9 mouse cellular contexts compared by ENCODE assay signal in the genomic region with DNA sequence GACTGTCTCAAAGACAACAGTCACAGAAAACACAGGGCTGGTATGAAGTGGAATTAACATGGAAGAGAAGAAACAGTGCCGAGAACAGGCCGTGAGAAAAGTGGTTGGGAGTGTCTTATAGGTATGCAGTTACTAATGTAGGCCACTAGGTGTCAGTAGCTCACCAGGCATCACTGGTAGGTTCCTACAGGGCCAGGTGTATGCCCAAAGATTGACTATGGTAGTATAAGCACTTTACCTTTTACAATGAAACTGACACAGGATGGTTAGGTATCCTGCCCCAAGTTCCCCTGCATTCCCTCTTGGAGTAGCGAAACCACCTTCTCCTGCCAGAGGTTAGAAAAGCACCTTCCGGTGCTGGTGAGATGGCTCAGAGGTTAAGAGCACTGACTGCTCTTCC. TPM values are rescaled to one million over a fixed set of nuclear protein-coding genes. Genes with fewer than 3 reads are reported as not detected.
DNase-seq lines count a peak whose midpoint lies in the region; ATAC-seq and TF ChIP-seq lines count a peak whose summit lies in the region.
"Had no signal": no experiment of that assay in that cellular context is flagged by ENCODE, and none has a peak within 500 bp of the region (broad histone marks: within the 10 kb centered on the region; RNA-seq: fewer than 3 reads in every experiment).

No protein-coding gene starts in this region.

- peaks cover 25% of the 10 kb centered on the region for H3K79me2 ChIP-seq in MEL (ENCODE audit: control insufficient read depth, insufficient read depth, low read length, poor library complexity)

- peak; percentile 70 for ATAC-seq in granulocyte monocyte progenitor cell, adult 5-6 weeks (replicated peaks; ENCODE audit: poor library complexity, severe bottlenecking)
- ATAC-seq in limb, embryonic 13.5 days (ENCODE audit: low FRiP score, low read depth): no peak

- TF ChIP-seq CTCF in left cerebral cortex, adult 2 months (IDR thresholded peaks at IDR 0.05): peak; percentile 82
- peak; percentile 62 to 98 (median 83) for TF ChIP-seq CTCF in MEL (IDR thresholded peaks at IDR 0.05 in 2 of 3, conservative IDR thresholded peaks at IDR 0.05 in 1 of 3; ENCODE audit: control insufficient read depth in 1 of 3, insufficient read depth in 1 of 3, low read depth in 2 of 3, low read length in 3 of 3, poor library complexity in 1 of 3, severe bottlenecking in 1 of 3)

- TF ChIP-seq RAD21 in MEL (IDR thresholded peaks at IDR 0.05; ENCODE audit: low read depth, low read length): peak; percentile 55

- peak in 1 of 2 experiments; percentile 20 for DNase-seq in left cerebral cortex, adult 2 months (ENCODE audit: extremely low spot score in 1 of 2, low spot score in 2 of 2)
- DNase-seq in left cerebral cortex, adult 8-10 months (ENCODE audit: low spot score in 2 of 2): no peak
- DNase-seq in MEL (ENCODE audit: low read depth, low spot score): peak; percentile 79
- peak; percentile 64 for DNase-seq in c-Kit-negative CD71-positive TER-119-positive erythroid progenitor cells, embryonic 14.5 days (ENCODE audit: low read depth, low spot score)
- peak; percentile 19 for DNase-seq in retina, postnatal 7 days (ENCODE audit: low read depth, low spot score)
- no peak for DNase-seq in ovary, postnatal 36 days (ENCODE audit: low spot score)

- H3K36me3 ChIP-seq in MEL (ENCODE audit: control insufficient read depth in 1 of 2, insufficient read depth in 2 of 2, low read length in 2 of 2): peaks cover 17 to 21% of the 10 kb centered on the region in 2 experiments
- H3K36me3 ChIP-seq in limb, embryonic 13.5 days: peaks cover 44% of the 10 kb centered on the region

- intact Hi-C loops in left cerebral cortex, adult 2 months (cut with DNase I): loop anchor here (2.0 kb wide), 1 partner anchor 32 kb away; a partner anchor contains a TSS

- no peak overlapping the region for H3K4me3 ChIP-seq in left cerebral cortex, adult 2 months
- no peak overlapping the region for H3K4me3 ChIP-seq in MEL (ENCODE audit: control insufficient read depth in 1 of 2, insufficient read depth in 1 of 2, low read depth in 2 of 2, low read length in 2 of 2)
- no peak overlapping the region for H3K4me3 ChIP-seq in limb, embryonic 13.5 days
- H3K4me3 ChIP-seq: stomach, embryonic 15.5 days had no signal

- no peak for TF ChIP-seq POLR2A in MEL (IDR thresholded peaks at IDR 0.05; ENCODE audit: control insufficient read depth in 1 of 2, insufficient read depth in 1 of 2, low read depth in 1 of 2, low read length in 2 of 2, poor library complexity in 1 of 2)

- H3K9me3 ChIP-seq in MEL (replicated peaks; ENCODE audit: insufficient read depth, low read length): no peaks in the 10 kb centered on the region
- no peaks in the 10 kb centered on the region for H3K9me3 ChIP-seq in limb, embryonic 13.5 days
- H3K9me3 ChIP-seq: stomach, embryonic 15.5 days had no signal

- no peak overlapping the region for H3K27ac ChIP-seq in left cerebral cortex, adult 2 months
- no peak overlapping the region for H3K27ac ChIP-seq in MEL (ENCODE audit: control insufficient read depth, low read depth, low read length)
- no peak overlapping the region for H3K27ac ChIP-seq in limb, embryonic 13.5 days
- H3K27ac ChIP-seq: stomach, embryonic 15.5 days had no signal

- 60% methylated on average over 4 of the region's 4 CpGs for WGBS in limb, embryonic 13.5 days

- no peak overlapping the region for H3K9ac ChIP-seq in MEL (ENCODE audit: control insufficient read depth, low read depth, low read length, poor library complexity, severe bottlenecking)
- H3K9ac ChIP-seq in limb, embryonic 13.5 days: no peak overlapping the region
- H3K9ac ChIP-seq: stomach, embryonic 15.5 days had no signal

- 0 out of 2 replicates have a peak overlapping the region, but pooled peaks have one; percentile 0 for H3K4me2 ChIP-seq in limb, embryonic 13.5 days (replicated peaks)
- H3K4me2 ChIP-seq: stomach, embryonic 15.5 days had no signal

- H3K4me1 ChIP-seq in MEL (ENCODE audit: control insufficient read depth in 1 of 2, insufficient read depth in 2 of 2, low read length in 2 of 2): peaks cover 6 to 22% of the 10 kb centered on the region in 2 experiments; a peak in 3 of 4 replicates
- H3K4me1 ChIP-seq in limb, embryonic 13.5 days: peaks cover 14% of the 10 kb centered on the region

- H3K27me3 ChIP-seq in MEL (ENCODE audit: control insufficient read depth in 1 of 2, insufficient read depth in 2 of 2, low read length in 2 of 2): no peaks in the 10 kb centered on the region
- H3K27me3 ChIP-seq in limb, embryonic 13.5 days: no peaks in the 10 kb centered on the region
- H3K27me3 ChIP-seq: stomach, embryonic 15.5 days had no signal

- TF ChIP-seq EP300 in MEL (IDR thresholded peaks at IDR 0.05; ENCODE audit: low read depth in 1 of 2, low read length in 2 of 2): no peak

TF ChIP-seq in MEL, 35 proteins besides CTCF, POLR2A, EP300 and RAD21 (continues in another document):
- TF ChIP-seq ELF1 (IDR thresholded peaks at IDR 0.05; ENCODE audit: low read depth, low read length) (0 out of 2 replicates have a peak, but pooled peaks have one; percentile 13), MXI1 (IDR thresholded peaks at IDR 0.05; ENCODE audit: low read depth, low read length) (no peak), ETS1 (IDR thresholded peaks at IDR 0.05; ENCODE audit: low read depth, low read length) (no peak), GATA1 (IDR thresholded peaks at IDR 0.05; ENCODE audit: low read depth, low read length) (no peak), USF2 (IDR thresholded peaks at IDR 0.05; ENCODE audit: borderline replicate concordance in 1 of 2, insufficient read depth in 1 of 2, low read depth in 1 of 2, low read length in 2 of 2) (no peak), TCF12 (IDR thresholded peaks at IDR 0.05; ENCODE audit: low read depth, low read length) (no peak), SMC3 (IDR thresholded peaks at IDR 0.05; ENCODE audit: low read depth, low read length) (peak; percentile 32; the same call in 1 of the 2 replicates), MEF2A (IDR thresholded peaks at IDR 0.05; ENCODE audit: extremely low read depth, insufficient replicate concordance, low read depth, low read length, poor library complexity, severe bottlenecking) (no peak), HCFC1 (IDR thresholded peaks at IDR 0.05; ENCODE audit: low read depth, low read length) (0 out of 2 replicates have a peak, but pooled peaks have one; percentile 15), TBP (IDR thresholded peaks at IDR 0.05; ENCODE audit: low read depth, low read length) (0 out of 2 replicates have a peak, but pooled peaks have one; percentile 24)

RNA-seq across cellular contexts. Expression of a gene that starts 2.5 kb away (rescaled TPM):
- 100 to 1,000 TPM; 260 to 276 TPM for total RNA-seq in left cerebral cortex, adult 2 months (2021)
- total RNA-seq in left cerebral cortex, adult 8-10 months (2022): 100 to 1,000 TPM; 243 to 272 (median 259) TPM
- 161 and 172 TPM in 2 replicates for total RNA-seq in MEL (2012; rRNA removed)
- 100 to 1,000 TPM; 119 to 452 TPM for polyA plus RNA-seq in MEL (2012; ENCODE audit: insufficient read depth in 1 of 2, insufficient read length in 2 of 2, low read depth in 1 of 2, low replicate concordance in 2 of 2, missing spikeins in 1 of 2)
- 218 and 319 TPM in 2 replicates for total RNA-seq in granulocyte monocyte progenitor cell, adult 5-6 weeks (2014; fragmentation: Nextera tagmentation)
- total RNA-seq in granulocyte monocyte progenitor cell, adult 5-6 weeks (2017): 102 and 116 TPM in 2 replicates
- polyA plus RNA-seq in limb, embryonic 13.5 days (2015; fragmentation: Nextera tagmentation; extraction: Ambion mirVana): 651 and 677 TPM in 2 replicates

RNA-seq across cellular contexts. Expression of a gene that starts 32.2 kb away (rescaled TPM):
- 1 to 10 TPM; 7.5 to 8.2 TPM for total RNA-seq in left cerebral cortex, adult 2 months (2021)
- total RNA-seq in left cerebral cortex, adult 8-10 months (2022): 1 to 10 TPM; 7.1 to 8.4 (median 7.9) TPM
- 8.8 and 9.9 TPM in 2 replicates for total RNA-seq in MEL (2012; rRNA removed)
- 10 to 100 TPM in 1 of 2 experiments, not detected in 1; 12.8 TPM for polyA plus RNA-seq in MEL (2012; ENCODE audit: insufficient read depth in 1 of 2, insufficient read length in 2 of 2, low read depth in 1 of 2, low replicate concordance in 2 of 2, missing spikeins in 1 of 2)
- total RNA-seq in granulocyte monocyte progenitor cell, adult 5-6 weeks (2014; fragmentation: Nextera tagmentation): 7.0 and 12.1 TPM in 2 replicates
- total RNA-seq in granulocyte monocyte progenitor cell, adult 5-6 weeks (2017): 5.8 and 7.2 TPM in 2 replicates
- 15.4 and 16.2 TPM in 2 replicates for polyA plus RNA-seq in limb, embryonic 13.5 days (2015; fragmentation: Nextera tagmentation; extraction: Ambion mirVana)

RNA-seq across cellular contexts. Expression of a gene that starts 32.2 kb away (rescaled TPM):
- 10 to 100 TPM; 59.2 to 60.4 TPM for total RNA-seq in left cerebral cortex, adult 2 months (2021)
- 10 to 100 TPM; 50.2 to 58.3 (median 51.9) TPM for total RNA-seq in left cerebral cortex, adult 8-10 months (2022)
- 29.2 and 31.2 TPM in 2 replicates for total RNA-seq in MEL (2012; rRNA removed)
- 10 to 100 TPM in 1 of 2 experiments, not detected in 1; 33.8 TPM for polyA plus RNA-seq in MEL (2012; ENCODE audit: insufficient read depth in 1 of 2, insufficient read length in 2 of 2, low read depth in 1 of 2, low replicate concordance in 2 of 2, missing spikeins in 1 of 2)
- 40.0 and 41.5 TPM in 2 replicates for total RNA-seq in granulocyte monocyte progenitor cell, adult 5-6 weeks (2014; fragmentation: Nextera tagmentation)
- total RNA-seq in granulocyte monocyte progenitor cell, adult 5-6 weeks (2017): 35.7 and 36.5 TPM in 2 replicates
- polyA plus RNA-seq in limb, embryonic 13.5 days (2015; fragmentation: Nextera tagmentation; extraction: Ambion mirVana): 71.3 and 76.5 TPM in 2 replicates

RNA-seq across cellular contexts. Expression of a gene that starts 33.6 kb away (rescaled TPM):
- 1 to 10 TPM; 1.2 to 2.2 TPM for total RNA-seq in left cerebral cortex, adult 2 months (2021)
- total RNA-seq in left cerebral cortex, adult 8-10 months (2022): 1 to 10 TPM; 1.8 to 2.3 (median 2.0) TPM
- total RNA-seq in MEL (2012; rRNA removed): 16.1 and 20.8 TPM in 2 replicates
- 10 to 100 TPM in 1 of 2 experiments, not detected in 1; 17.7 TPM for polyA plus RNA-seq in MEL (2012; ENCODE audit: insufficient read depth in 1 of 2, insufficient read length in 2 of 2, low read depth in 1 of 2, low replicate concordance in 2 of 2, missing spikeins in 1 of 2)
- 40.6 and 41.8 TPM in 2 replicates for total RNA-seq in granulocyte monocyte progenitor cell, adult 5-6 weeks (2014; fragmentation: Nextera tagmentation)
- total RNA-seq in granulocyte monocyte progenitor cell, adult 5-6 weeks (2017): 20.4 and 26.4 TPM in 2 replicates
- 14.3 and 16.1 TPM in 2 replicates for polyA plus RNA-seq in limb, embryonic 13.5 days (2015; fragmentation: Nextera tagmentation; extraction: Ambion mirVana)

RNA-seq across cellular contexts. Expression of a gene that starts 33.6 kb away (rescaled TPM):
- total RNA-seq in left cerebral cortex, adult 2 months (2021): 10 to 100 TPM; 90.7 to 96.2 TPM
- 100 to 1,000 TPM in 2 of 4 experiments, 10 to 100 TPM in 2; 96.3 to 105 (median 100) TPM for total RNA-seq in left cerebral cortex, adult 8-10 months (2022)
- 46.6 and 54.2 TPM in 2 replicates for total RNA-seq in MEL (2012; rRNA removed)
- polyA plus RNA-seq in MEL (2012; ENCODE audit: insufficient read depth in 1 of 2, insufficient read length in 2 of 2, low read depth in 1 of 2, low replicate concordance in 2 of 2, missing spikeins in 1 of 2): 100 to 1,000 TPM in 1 of 2 experiments, 10 to 100 TPM in 1; 71.3 to 203 TPM
- 62.6 and 69.1 TPM in 2 replicates for total RNA-seq in granulocyte monocyte progenitor cell, adult 5-6 weeks (2014; fragmentation: Nextera tagmentation)
- total RNA-seq in granulocyte monocyte progenitor cell, adult 5-6 weeks (2017): 72.8 and 79.9 TPM in 2 replicates
- polyA plus RNA-seq in limb, embryonic 13.5 days (2015; fragmentation: Nextera tagmentation; extraction: Ambion mirVana): 125 and 134 TPM in 2 replicates

Comparison
In these comparisons a context has a peak if more than half of its experiments do, and no peak if none do; other contexts are left out.
1. DNase-seq: peak in MEL (single experiment), c-Kit-negative CD71-positive TER-119-positive erythroid progenitor cells, embryonic 14.5 days (single experiment) and retina, postnatal 7 days (single experiment); none in left cerebral cortex, adult 8-10 months (0 of 2) and ovary, postnatal 36 days (single experiment).